18 mouse cellular contexts compared by ENCODE assay signal in genomic region chr7:27857227-27857626, GRCm38 (mm10).
"Had no signal": no experiment of that assay in that cellular context is flagged by ENCODE, and none has a peak within 500 bp of the region (broad histone marks: within the 10 kb centered on the region; RNA-seq: fewer than 3 reads in every experiment).

TSS of gene Zfp607a (plus strand) at chr7:27857527.

- ATAC-seq: midbrain, embryonic 16.5 days had no signal

- H3K27me3 ChIP-seq: midbrain, embryonic 12.5 days; neural tube, embryonic 12.5 days had no signal

- DNase-seq: lung, adult 18-20 months; lung, embryonic 14.5 days; lung, postnatal 10 days; lung, postnatal 4 days; midbrain, embryonic 14.5 days; retina, postnatal 1 day; right cerebral cortex, adult 18-20 months; right cerebral cortex, postnatal 25 days; right cerebral cortex, postnatal 4 days; spleen, adult 18-20 months; thymus, adult 18-20 months; thymus, postnatal 14 days; thymus, postnatal 36 days had no signal

- H3K9me3 ChIP-seq: midbrain, embryonic 12.5 days had no signal

- H3K4me3 ChIP-seq: midbrain, embryonic 10.5 days; midbrain, embryonic 12.5 days; myocyte; neural tube, embryonic 12.5 days had no signal
